Mouse (Mus musculus) kidney, adult 8-10 months (tissue): ENCODE results near the gene Wrap73.

Experiments
- DNase-seq, 2 experiments: peaks; one replicate each; pipeline ENCODE4 v3.0.0; 2022

Wrap73 gene

DNA sequence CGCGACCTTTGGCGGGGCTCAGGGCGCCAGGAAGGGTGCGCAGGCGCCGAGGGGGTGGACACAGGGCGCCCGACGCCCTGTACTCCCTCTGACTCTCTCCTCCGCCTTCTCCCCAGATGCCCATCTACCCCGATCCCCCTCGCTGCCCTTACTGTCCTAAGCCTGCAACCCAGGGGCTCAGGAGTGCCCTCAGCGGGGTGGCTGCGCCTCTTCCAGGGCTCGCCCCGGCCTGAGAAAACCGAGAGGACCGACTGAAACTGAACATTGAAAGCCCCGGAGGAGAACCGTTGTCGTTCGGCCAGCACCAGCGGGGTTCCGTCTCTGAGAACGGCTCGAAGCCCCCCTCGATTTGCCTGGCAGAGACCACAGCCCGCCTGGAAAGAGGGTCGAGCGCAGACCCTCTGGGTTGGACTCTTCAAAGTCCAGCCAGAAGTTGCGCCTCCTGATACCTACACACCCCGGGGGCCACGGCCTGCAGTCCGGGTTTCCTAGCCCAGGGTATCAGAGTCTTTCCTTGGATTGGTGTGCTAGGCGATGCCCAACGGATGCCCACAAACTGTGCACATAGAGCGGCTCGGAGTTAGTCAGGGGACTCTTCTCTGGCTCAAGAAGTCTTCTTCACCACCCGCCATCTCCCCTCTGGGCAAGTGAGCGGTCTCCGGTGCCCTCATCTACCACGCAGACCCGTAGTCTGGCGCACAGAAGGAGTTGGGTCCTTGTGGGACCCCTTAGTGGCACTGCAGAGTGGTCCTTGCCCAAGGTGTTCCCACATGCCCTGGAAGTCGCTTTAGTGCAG lies 1.8 kb upstream of the Wrap73 start:
- no peak for DNase-seq

GRCm38 (mm10) chr4:154141009-154141867 lies 934 bp upstream of the Wrap73 start:
- no peak for DNase-seq

GRCm38 (mm10) chr4:154144712-154145111 lies 2.5 kb downstream of the Wrap73 start:
- no peak for DNase-seq

GRCm38 (mm10) chr4:154146342-154146741 lies 4.2 kb downstream of the Wrap73 start:
- DNase-seq = no peak

DNA sequence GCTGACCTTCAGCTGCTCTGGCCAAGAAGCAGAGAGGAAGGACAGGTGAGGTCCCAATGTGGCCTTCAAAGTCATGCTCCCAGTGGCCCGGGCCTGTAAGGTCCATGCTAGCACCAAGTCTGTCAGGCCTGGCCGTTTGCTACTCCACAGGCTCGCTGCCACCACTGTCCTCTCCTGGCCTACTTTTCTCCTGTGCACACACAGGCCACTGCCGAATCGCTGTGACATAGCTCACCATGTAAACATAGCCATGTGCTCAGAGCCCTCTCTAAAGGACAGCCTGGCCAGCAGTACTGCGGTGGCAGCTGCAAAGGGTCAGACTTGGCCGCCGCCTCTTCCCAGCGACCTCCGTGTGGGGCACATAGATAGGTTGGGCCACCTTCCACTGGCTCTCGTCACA lies 11.9 kb downstream of the Wrap73 start:
- no peak for DNase-seq

DNA sequence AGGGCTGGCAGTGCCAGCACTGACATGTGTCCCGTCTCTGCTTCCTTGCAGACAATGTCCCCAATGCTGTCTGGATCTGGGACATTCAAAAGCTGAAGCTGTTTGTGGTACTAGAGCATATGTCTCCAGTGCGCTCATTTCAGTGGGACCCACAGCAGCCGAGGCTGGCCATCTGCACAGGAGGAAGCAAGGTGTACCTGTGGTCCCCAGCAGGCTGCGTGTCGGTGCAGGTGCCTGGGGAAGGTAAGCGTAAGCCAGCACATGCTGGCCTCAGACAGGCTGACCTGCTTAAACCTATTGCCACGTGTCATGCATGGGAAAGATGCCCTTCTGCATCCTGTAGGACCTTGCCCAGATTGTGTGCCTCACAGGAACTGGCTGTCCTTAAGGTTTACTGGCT lies 13.9 kb downstream of the Wrap73 start:
- DNase-seq = no peak

DNA sequence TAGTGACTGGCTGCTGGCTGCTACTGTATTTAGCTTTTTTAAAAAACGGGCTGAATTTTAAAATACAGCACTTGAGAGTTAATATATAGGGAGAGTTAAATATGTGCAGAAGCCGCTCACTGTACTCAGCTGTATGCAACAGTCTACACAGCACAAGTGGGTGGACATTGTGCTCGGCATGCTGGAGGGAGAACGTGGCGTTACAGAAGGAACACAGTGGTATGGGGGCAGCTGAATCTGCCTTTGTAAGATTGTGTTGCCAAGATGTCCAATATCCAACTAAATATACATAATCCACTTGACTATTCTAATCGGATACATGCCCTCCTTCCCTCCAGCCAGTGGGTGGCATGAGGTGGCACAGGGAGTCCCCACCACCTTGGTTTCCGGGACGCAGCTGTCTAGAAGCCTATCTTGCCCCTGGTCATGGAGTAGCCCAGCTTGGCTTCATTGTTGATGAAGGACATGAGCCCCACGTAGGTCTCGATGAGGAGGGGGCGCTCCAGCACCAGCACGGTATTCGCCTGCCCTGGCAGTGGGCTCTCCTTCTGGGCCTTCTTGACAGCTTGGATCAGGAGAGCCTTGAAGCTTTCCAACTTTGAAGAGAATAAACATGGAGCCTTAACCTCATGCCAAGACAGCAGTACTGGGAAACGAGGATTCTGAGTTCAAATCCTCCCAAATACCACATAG lies 15.9 kb downstream of the Wrap73 start:
- DNase-seq = no peak

DNA sequence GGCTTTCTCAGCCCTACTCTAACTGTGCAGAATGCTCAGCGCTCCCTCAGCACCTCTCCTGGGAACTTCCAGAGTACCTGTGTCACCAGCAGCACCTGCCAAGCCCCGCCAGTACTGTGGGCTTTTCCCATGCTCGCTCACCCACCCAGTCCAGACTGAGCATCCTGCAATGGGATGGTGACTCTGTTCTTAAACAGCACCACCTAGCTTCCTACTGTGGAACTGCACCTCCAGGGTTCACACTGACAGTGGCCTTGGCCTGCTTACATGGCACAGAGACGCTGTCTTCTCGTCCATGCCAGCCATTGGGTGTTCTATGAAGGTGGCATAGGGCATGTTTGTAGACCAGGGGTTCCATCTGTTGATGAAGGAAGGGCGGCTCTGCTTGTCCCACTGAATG lies 16.8 kb downstream of the Wrap73 start:
- DNase-seq = peak; percentile 70 to 87

GRCm38 (mm10) chr4:154159961-154160537 lies 17.9 kb downstream of the Wrap73 start:
- peak in 1 of 2 experiments; percentile 30 for DNase-seq

- peak; percentile 97 for DNase-seq
These were observed 18.6 kb downstream of the Wrap73 start, which contains the start of gene Tprgl for GRCm38 (mm10) chr4:154160538-154161390. Gene Tprgl (minus strand): TSS chr4:154160666.

- peak; percentile 51 to 69 for DNase-seq
These were observed 21.1 kb downstream of the Wrap73 start for GRCm38 (mm10) chr4:154163296-154163695.

DNA sequence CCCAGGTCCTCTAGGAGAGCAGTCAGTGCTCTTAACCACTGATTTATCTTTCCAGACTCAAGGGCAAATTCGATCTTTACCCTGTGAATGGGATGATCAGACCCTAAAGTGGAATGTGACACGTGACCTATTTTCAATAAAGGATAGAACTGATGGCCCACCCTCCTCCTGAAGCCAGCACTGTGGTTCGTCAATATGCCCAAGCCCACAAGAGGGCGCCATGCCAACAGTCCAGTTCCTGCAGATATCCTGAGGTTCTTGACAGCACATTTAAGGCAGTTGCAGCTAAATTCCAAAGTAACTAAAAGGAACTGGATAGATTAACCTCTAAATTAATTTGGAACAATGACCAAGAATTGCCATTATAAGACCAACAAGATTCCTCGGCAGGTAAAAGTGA lies 24.9 kb downstream of the Wrap73 start:
- peak; percentile 42 to 68 for DNase-seq

DNA sequence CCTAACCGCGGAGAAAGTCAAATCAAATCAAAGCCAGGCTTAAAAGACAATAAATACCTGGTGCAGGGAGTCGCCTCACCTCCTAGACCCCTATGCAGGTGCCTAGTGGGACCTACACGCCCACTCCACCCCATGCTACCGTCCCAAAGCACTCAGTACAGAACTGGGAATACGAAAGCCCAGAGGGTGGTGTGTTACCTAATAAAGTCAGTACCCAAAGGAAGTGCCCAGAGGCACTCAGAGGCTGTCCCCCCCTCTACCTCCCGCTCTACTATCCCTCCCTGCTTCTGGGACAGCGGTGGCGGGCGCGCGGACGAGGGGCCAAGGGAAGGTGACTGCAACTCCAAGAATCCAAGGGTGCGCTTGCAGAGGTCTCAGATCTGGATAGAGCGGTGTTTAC lies 27.8 kb downstream of the Wrap73 start:
- no peak for DNase-seq

- no peak for DNase-seq
These were observed 28.5 kb downstream of the Wrap73 start, which contains the start of gene Megf6 for GRCm38 (mm10) chr4:154170506-154171150. Gene Megf6 (plus strand): TSS chr4:154170730.

- DNase-seq = no peak
These were observed 29.2 kb downstream of the Wrap73 start for GRCm38 (mm10) chr4:154171151-154171930.

DNA sequence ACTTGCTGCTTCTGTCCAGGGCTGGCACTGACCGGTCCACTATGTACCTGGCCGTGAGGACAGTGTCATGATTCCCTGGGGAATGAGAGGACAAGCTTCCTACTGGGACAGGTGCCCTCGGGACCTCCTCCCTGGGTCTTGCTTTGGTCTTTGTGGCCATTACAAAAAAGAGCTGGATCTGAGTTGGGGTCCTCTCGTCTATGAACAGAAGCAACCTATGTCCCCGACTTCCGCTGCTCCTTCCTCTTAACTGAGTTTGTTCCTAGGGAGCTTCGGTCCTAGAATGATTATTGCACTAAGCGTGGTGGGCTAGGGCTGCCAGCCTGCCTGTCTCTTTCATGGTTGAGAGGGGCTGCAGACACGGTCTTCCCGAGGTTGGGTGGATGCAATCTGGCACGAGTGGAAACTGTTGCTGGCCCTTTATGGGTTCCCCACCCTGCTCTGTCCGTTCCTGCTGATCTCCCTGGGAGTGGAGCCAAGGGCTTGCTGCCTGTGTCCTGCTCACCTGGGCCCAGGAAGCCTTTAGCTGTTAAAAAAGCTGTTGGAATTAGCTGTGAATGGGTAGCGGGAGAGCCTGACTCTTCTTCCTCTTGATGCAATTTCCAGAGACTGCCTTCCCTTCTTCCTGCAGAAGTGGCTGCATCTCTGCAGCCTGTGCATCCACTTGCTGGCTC lies 29.9 kb downstream of the Wrap73 start:
- no peak for DNase-seq

- no peak for DNase-seq
These were observed 35.1 kb downstream of the Wrap73 start for GRCm38 (mm10) chr4:154177257-154177656.

DNA sequence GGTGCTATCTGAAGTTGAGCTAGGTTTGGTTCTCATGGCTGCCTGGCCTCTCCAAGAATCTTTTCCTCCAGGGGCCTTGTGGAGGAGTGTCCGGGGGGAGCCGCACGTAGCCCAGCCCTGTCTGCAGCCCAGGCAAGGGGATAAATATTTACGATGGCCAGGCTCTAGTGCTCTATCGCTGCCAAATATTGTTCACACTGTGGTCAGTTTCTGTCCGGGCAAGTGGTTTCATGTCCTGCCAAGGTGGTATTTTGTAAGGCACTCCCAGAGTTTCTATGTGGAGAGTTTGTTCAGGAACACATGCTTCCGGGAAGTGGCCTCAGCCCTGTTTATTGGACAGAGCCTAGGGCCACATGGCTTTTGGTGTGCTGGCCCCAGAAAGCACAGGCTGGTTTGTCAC lies 38.8 kb downstream of the Wrap73 start:
- DNase-seq = no peak

GRCm38 (mm10) chr4:154183566-154183965 lies 41.4 kb downstream of the Wrap73 start:
- DNase-seq = no peak

DNA sequence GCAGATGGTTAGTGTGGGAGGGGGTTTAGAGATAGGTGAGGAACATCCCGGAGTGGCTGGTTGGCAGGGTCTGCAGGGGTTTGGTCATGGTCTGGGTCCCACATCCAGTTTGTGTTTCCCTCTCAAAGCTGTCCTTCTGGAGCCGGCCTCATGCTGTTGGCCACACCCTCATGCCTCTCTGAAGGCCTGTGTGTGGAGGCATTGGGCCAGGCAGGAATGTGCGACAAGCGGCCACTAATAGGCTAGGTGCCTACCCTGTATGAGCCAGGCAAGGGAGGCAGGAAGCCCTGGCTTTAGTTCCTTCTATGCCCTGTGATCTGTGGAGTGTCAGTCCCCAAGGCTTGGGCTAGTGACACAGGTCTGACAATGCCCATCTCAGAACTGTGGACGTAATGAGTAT lies 42.8 kb downstream of the Wrap73 start:
- no peak for DNase-seq
